Mouse (Mus musculus): ENCODE data around the gene Gm9046. TPM values are rescaled to one million over a fixed set of nuclear protein-coding genes. Genes with fewer than 3 reads are reported as not detected.

The Gm9046 gene
- not detected for polyA plus RNA-seq (2017; shearing (Covaris generic))

DNA sequence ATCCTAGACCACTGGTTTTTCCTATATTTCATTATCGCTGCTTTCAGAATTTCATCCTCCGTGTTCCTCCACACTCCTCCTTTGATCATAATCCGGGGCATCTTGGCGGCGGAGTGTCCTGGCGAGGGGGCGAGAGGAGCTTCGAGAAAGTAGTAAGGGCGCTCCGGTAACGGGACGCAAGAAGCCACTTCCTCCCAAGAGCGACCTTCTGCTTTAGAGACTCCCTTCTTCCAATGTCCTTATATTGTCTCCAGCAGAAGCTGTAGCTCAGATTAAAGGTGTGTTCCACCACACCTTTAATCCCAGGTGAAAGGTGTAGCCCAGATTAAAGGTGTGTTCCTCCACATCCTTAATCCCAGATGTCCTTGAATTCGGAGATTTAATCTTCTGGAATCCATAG lies at the start of gene Gm9046:
Gm9046 (minus strand) TSS at position 101 of the 400 bp plus-strand sequence.

GRCm38 (mm10) chr10:118354005-118354404 lies 10.9 kb upstream of the Gm9046 start, which contains the start of gene Gm9049:
TSS of gene Gm9049 (minus strand) at chr10:118354105.

GRCm38 (mm10) chr10:118348579-118348978 lies 5.5 kb upstream of the Gm9046 start, which contains the start of gene Gm9048:
TSS of gene Gm9048 (minus strand) at chr10:118348679.

DNA sequence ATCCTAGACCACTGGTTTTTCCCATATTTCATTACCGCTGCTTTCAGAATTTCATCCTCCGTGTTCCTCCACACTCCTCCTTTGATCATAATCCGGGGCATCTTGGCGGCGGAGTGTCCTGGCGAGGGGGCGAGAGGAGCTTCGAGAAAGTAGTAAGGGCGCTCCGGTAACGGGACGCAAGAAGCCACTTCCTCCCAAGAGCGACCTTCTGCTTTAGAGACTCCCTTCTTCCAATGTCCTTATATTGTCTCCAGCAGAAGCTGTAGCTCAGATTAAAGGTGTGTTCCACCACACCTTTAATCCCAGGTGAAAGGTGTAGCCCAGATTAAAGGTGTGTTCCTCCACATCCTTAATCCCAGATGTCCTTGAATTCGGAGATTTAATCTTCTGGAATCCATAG lies 5.3 kb downstream of the Gm9046 start, which contains the start of gene Gm9045:
Gm9045 (minus strand) TSS at position 101 of the 400 bp plus-strand sequence.

GRCm38 (mm10) chr10:118332308-118332707 lies 10.7 kb downstream of the Gm9046 start, which contains the start of gene Gm9044:
TSS of gene Gm9044 (minus strand) at chr10:118332408.

DNA sequence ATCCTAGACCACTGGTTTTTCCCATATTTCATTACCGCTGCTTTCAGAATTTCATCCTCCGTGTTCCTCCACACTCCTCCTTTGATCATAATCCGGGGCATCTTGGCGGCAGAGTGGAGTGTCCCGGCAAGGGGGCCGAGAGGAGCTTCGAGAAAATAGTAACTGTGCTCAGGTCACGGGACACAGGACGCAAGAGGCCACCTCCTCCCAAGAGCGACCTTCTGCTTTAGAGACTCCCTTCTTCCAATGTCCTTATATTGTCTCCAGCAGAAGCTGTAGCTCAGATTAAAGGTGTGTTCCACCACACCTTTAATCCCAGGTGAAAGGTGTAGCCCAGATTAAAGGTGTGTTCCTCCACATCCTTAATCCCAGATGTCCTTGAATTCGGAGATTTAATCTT lies 16.2 kb downstream of the Gm9046 start, which contains the start of gene Gm9040:
Gm9040 (minus strand) TSS at position 101 of the 400 bp plus-strand sequence.

GRCm38 (mm10) chr10:118294938-118295337 lies 48.1 kb downstream of the Gm9046 start, which contains the start of gene Iltifb:
TSS of gene Iltifb (minus strand) at chr10:118295038.

Other genes with a start within 250 kb of the Gm9046 start
- 13.6 TPM for gene Mdm1, start 201.4 kb downstream of the Gm9046 start, polyA plus RNA-seq (2017; shearing (Covaris generic))
- not detected for gene Il22, start 138.3 kb downstream of the Gm9046 start, polyA plus RNA-seq (2017; shearing (Covaris generic))
- gene Gm32717, start 102.5 kb downstream of the Gm9046 start, polyA plus RNA-seq (2017; shearing (Covaris generic)): not detected
- gene Gm32802, start 84.6 kb downstream of the Gm9046 start, polyA plus RNA-seq (2017; shearing (Covaris generic)): not detected
- not detected for gene Iltifb, start 48.2 kb downstream of the Gm9046 start, polyA plus RNA-seq (2017; shearing (Covaris generic))
- gene Gm9040, start 16.3 kb downstream of the Gm9046 start, polyA plus RNA-seq (2017; shearing (Covaris generic)): not detected
- gene Gm9044, start 10.8 kb downstream of the Gm9046 start, polyA plus RNA-seq (2017; shearing (Covaris generic)): not detected
- gene Gm9045, start 5.4 kb downstream of the Gm9046 start, polyA plus RNA-seq (2017; shearing (Covaris generic)): not detected
- not detected for gene Gm9048, start 5.4 kb upstream of the Gm9046 start, polyA plus RNA-seq (2017; shearing (Covaris generic))
- not detected for gene Gm9049, start 10.8 kb upstream of the Gm9046 start, polyA plus RNA-seq (2017; shearing (Covaris generic))
- gene Ifng, start 97.8 kb upstream of the Gm9046 start, polyA plus RNA-seq (2017; shearing (Covaris generic)): 10.5 TPM